Mouse (Mus musculus): ENCODE results near the gene Gemin2.
"Not testable (repeated sequence)": the region's sequence is repeated elsewhere in the genome, so short reads cannot be mapped to it uniquely, and the experiment has no call there.

The Gemin2 gene

GRCm38 (mm10) chr12:59013234-59013633 is at the start of gene Gemin2:
Gene Gemin2 (plus strand): TSS chr12:59013393.
- peak; percentile 74 to 83 for DNase-seq (ENCODE audit: low spot score in 2 of 2)

GRCm38 (mm10) chr12:58964583-58964982 is 48.6 kb upstream of the Gemin2 start:
- DNase-seq (ENCODE audit: low spot score in 2 of 2): peak; percentile 12 to 31

GRCm38 (mm10) chr12:58976966-58977365 is 36.2 kb upstream of the Gemin2 start:
- DNase-seq (ENCODE audit: low spot score in 2 of 2): no peak

GRCm38 (mm10) chr12:58981178-58981661 is 32.0 kb upstream of the Gemin2 start:
- DNase-seq (ENCODE audit: low spot score in 2 of 2): not testable (repeated sequence)

GRCm38 (mm10) chr12:58985766-58986165 is 27.4 kb upstream of the Gemin2 start:
- DNase-seq (ENCODE audit: low spot score in 2 of 2): no peak

GRCm38 (mm10) chr12:59010482-59010881 is 2.7 kb upstream of the Gemin2 start:
- DNase-seq (ENCODE audit: low spot score in 2 of 2): no peak

- no peak for DNase-seq (ENCODE audit: low spot score in 2 of 2)
Measured at GRCm38 (mm10) chr12:59011275-59011843, 1.8 kb upstream of the Gemin2 start.

- peak; percentile 90 to 94 for DNase-seq (ENCODE audit: low spot score in 2 of 2)
Measured at GRCm38 (mm10) chr12:59011844-59012709, 1.1 kb upstream of the Gemin2 start, which contains the start of gene Sec23a. Gene Sec23a (minus strand): TSS chr12:59012017.

- no peak for DNase-seq (ENCODE audit: low spot score in 2 of 2)
Measured at GRCm38 (mm10) chr12:59012710-59013091, 492 bp upstream of the Gemin2 start.

GRCm38 (mm10) chr12:59017970-59018369 is 4.8 kb downstream of the Gemin2 start:
- no peak for DNase-seq (ENCODE audit: low spot score in 2 of 2)

GRCm38 (mm10) chr12:59019891-59020290 is 6.7 kb downstream of the Gemin2 start:
- no peak for DNase-seq (ENCODE audit: low spot score in 2 of 2)

- no peak for DNase-seq (ENCODE audit: low spot score in 2 of 2)
Measured at GRCm38 (mm10) chr12:59021306-59021705, 8.1 kb downstream of the Gemin2 start.

GRCm38 (mm10) chr12:59032101-59032500 is 18.9 kb downstream of the Gemin2 start:
- DNase-seq (ENCODE audit: low spot score in 2 of 2): no peak

- DNase-seq (ENCODE audit: low spot score in 2 of 2): no peak
Measured at GRCm38 (mm10) chr12:59039162-59039970, 26.2 kb downstream of the Gemin2 start.

- DNase-seq (ENCODE audit: low spot score in 2 of 2): no peak
Measured at GRCm38 (mm10) chr12:59039971-59040844, 27.0 kb downstream of the Gemin2 start.

GRCm38 (mm10) chr12:59040851-59041250 is 27.7 kb downstream of the Gemin2 start:
- no peak for DNase-seq (ENCODE audit: low spot score in 2 of 2)

GRCm38 (mm10) chr12:59052470-59052869 is 39.3 kb downstream of the Gemin2 start:
- DNase-seq (ENCODE audit: low spot score in 2 of 2): no peak

- no peak for DNase-seq (ENCODE audit: low spot score in 2 of 2)
Measured at GRCm38 (mm10) chr12:59053166-59053565, 40.0 kb downstream of the Gemin2 start.

- no peak for DNase-seq (ENCODE audit: low spot score in 2 of 2)
Measured at GRCm38 (mm10) chr12:59053976-59054375, 40.8 kb downstream of the Gemin2 start.

GRCm38 (mm10) chr12:59055196-59055850 is 42.1 kb downstream of the Gemin2 start:
- no peak for DNase-seq (ENCODE audit: low spot score in 2 of 2)

- no peak for DNase-seq (ENCODE audit: low spot score in 2 of 2)
Measured at GRCm38 (mm10) chr12:59056222-59056621, 43.0 kb downstream of the Gemin2 start.
